Mouse (Mus musculus) liver, adult 2 months (tissue): ENCODE results near the gene Kif26b.

Experiments used
- CTCF ChIP-seq: fragments of 200-500 bp; IDR thresholded peaks from 2 replicates; pipeline ENCODE4 v1.5.1; 2011; ENCODE audit warnings: low read depth, low read length, control low read depth
- POLR2A ChIP-seq: fragments of 200-500 bp; IDR thresholded peaks from 2 replicates; pipeline ENCODE4 v1.6.1; 2011; ENCODE audit warnings: low read length, control low read depth; ENCODE audit not compliant: insufficient read depth; ENCODE audit errors: extremely low read depth

GRCm38 (mm10) chr1:178886671-178887070 is 357.7 kb downstream of the Kif26b start:
- TF ChIP-seq POLR2A (no peak), CTCF (no peak)
